Mouse (Mus musculus) C2C12 (cell line): ENCODE measurements around the gene Ly6g6f. TPM values are rescaled to one million over a fixed set of nuclear protein-coding genes. Genes with fewer than 3 reads are reported as not detected.

ENCODE experiments used
- H3K27me3 ChIP-seq: one replicate; pipeline ENCODE4 v1.6.1; 2011; ENCODE audit not compliant: control insufficient read depth, insufficient read depth, insufficient read length
- H3K36me3 ChIP-seq: one replicate; pipeline ENCODE4 v1.6.1; 2011; ENCODE audit not compliant: control insufficient read depth, insufficient read depth
- H3K4me3 ChIP-seq: one replicate; pipeline ENCODE4 v1.5.1; 2011; ENCODE audit warnings: mild to moderate bottlenecking, control low read depth; ENCODE audit not compliant: poor library complexity, insufficient read depth, severe bottlenecking
- H3K79me2 ChIP-seq: one replicate; pipeline ENCODE4 v1.6.1; 2011; ENCODE audit not compliant: control insufficient read depth, insufficient read depth
- H3K79me3 ChIP-seq: one replicate; pipeline ENCODE4 v1.6.1; 2011; ENCODE audit warnings: low read depth, control low read depth
- H3ac ChIP-seq: one replicate; pipeline ENCODE3; 2011; ENCODE audit warnings: low read depth; ENCODE audit not compliant: control insufficient read depth, insufficient read length
- CEBPB ChIP-seq: IDR thresholded peaks from one replicate; pipeline ENCODE4 v1.6.1; 2011; ENCODE audit warnings: low read depth, mild to moderate bottlenecking, control low read depth, moderate library complexity
- CTCF ChIP-seq: IDR thresholded peaks from one replicate; pipeline ENCODE4 v1.5.1; 2011; ENCODE audit not compliant: control insufficient read depth, insufficient read depth, insufficient read length
- FOSL1 ChIP-seq: IDR thresholded peaks from one replicate; pipeline ENCODE4 v1.8.0; 2011; ENCODE audit warnings: mild to moderate bottlenecking, low read length; ENCODE audit not compliant: poor library complexity, insufficient read depth, severe bottlenecking
- MAX ChIP-seq: IDR thresholded peaks from one replicate; pipeline ENCODE4 v1.6.1; 2011; ENCODE audit warnings: mild to moderate bottlenecking, control low read depth
- MYOD1 ChIP-seq: IDR thresholded peaks from one replicate; pipeline ENCODE4 v1.6.1; 2011; ENCODE audit warnings: low read depth; ENCODE audit not compliant: control insufficient read depth, insufficient read length
- MYOG ChIP-seq: IDR thresholded peaks from one replicate; pipeline ENCODE4 v1.6.1; 2011; ENCODE audit not compliant: control insufficient read depth, insufficient read length; ENCODE audit errors: extremely low read depth
- USF1 ChIP-seq: IDR thresholded peaks from one replicate; pipeline ENCODE4 v1.6.1; 2011; ENCODE audit warnings: low read depth, mild to moderate bottlenecking, control low read depth, moderate library complexity
- polyA plus RNA-seq: library from polyadenylated mRNA; unstranded; fragments of >200 nt; fragmentation: generic; extraction: Trizol; gene quantifications from one replicate; pipeline ENCODE4 v1.2.1, GENCODE M21; 2012; ENCODE audit warnings: missing spikeins

Gene Ly6g6f
- polyA plus RNA-seq, 1 experiment, result not detected

DNA sequence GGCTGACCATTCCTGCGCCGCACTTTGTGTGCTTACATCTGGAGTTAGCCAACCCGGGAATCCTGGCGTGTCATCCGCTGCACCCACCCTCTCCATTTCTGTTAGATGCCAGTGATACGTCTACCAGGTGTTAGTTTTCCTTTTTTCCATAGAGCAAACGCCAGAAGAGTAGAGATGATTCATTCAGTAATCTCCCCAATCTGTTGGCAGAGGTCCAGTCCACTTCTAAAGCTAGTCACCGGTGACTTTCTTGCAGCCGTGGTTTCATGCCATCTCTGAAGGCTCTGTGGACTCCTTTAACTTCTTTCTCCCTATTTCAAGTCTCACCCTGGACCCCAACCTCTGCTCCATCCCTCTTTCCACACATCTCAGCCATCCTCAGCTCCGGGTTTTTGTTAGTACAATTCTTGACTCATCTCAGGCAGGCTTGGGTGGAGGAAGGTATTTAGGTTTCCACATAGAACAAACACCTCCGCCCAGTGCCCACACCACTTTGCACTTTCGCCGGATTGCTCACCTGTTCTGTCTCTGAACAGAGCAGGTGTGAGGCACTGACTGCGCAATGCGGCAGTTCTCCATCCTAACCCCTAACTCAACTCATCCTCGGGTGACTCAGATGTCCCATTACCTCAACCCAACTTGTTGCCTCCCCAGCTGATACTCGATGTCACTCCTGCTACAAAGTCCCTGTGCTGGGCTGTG, 17.0 kb downstream of the Ly6g6f start:
- H3K79me3 ChIP-seq, result no peaks in the 10 kb centered on the region
- no peak for TF ChIP-seq CTCF
- no peak for TF ChIP-seq MYOG
- TF ChIP-seq FOSL1, result no peak
- no peak for TF ChIP-seq CEBPB
- TF ChIP-seq USF1, result no peak
- no peak for TF ChIP-seq MAX
- TF ChIP-seq MYOD1, result no peak
- H3K36me3 ChIP-seq, result no peaks in the 10 kb centered on the region
- H3K4me3 ChIP-seq, result no peak overlapping the region
- peaks cover 3% of the 10 kb centered on the region for H3K27me3 ChIP-seq
- no peak overlapping the region for H3ac ChIP-seq
- H3K79me2 ChIP-seq, result no peaks in the 10 kb centered on the region

DNA sequence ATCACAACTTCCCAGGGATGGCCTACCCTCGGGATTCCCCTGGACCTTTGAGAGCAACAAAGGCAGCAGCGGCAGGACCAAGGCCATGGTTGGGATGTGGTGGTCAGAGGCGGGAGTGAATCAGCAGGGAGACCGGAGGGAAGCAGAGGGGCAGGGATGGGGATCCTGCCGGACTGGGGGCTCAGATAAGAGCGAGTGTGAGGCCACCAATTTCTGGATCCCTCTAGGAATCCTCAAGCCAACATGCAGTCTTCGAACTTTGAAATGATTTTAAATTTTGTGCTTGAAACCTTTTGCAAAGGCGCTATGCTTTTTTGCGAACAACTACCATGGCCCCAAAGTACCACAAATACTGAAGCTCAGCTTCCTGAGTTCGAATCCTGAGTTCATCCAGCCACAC, 19.3 kb downstream of the Ly6g6f start, which contains the start of gene Mpig6b:
TSS of gene Mpig6b (minus strand) at position 101 of the 400 bp plus-strand sequence.
- Histone ChIP-seq H3ac (no peak within 1 kb of the TSS), H3K36me3 (peaks cover 7% of the 10 kb centered on the region), H3K79me2 (no peaks in the 10 kb centered on the region), H3K4me3 (no peak within 1 kb of the TSS), H3K27me3 (peaks cover 3% of the 10 kb centered on the region), H3K79me3 (no peaks in the 10 kb centered on the region)
- no peak for TF ChIP-seq MYOG
- TF ChIP-seq MYOD1, result no peak
- TF ChIP-seq CTCF, result no peak
- no peak for TF ChIP-seq FOSL1

DNA sequence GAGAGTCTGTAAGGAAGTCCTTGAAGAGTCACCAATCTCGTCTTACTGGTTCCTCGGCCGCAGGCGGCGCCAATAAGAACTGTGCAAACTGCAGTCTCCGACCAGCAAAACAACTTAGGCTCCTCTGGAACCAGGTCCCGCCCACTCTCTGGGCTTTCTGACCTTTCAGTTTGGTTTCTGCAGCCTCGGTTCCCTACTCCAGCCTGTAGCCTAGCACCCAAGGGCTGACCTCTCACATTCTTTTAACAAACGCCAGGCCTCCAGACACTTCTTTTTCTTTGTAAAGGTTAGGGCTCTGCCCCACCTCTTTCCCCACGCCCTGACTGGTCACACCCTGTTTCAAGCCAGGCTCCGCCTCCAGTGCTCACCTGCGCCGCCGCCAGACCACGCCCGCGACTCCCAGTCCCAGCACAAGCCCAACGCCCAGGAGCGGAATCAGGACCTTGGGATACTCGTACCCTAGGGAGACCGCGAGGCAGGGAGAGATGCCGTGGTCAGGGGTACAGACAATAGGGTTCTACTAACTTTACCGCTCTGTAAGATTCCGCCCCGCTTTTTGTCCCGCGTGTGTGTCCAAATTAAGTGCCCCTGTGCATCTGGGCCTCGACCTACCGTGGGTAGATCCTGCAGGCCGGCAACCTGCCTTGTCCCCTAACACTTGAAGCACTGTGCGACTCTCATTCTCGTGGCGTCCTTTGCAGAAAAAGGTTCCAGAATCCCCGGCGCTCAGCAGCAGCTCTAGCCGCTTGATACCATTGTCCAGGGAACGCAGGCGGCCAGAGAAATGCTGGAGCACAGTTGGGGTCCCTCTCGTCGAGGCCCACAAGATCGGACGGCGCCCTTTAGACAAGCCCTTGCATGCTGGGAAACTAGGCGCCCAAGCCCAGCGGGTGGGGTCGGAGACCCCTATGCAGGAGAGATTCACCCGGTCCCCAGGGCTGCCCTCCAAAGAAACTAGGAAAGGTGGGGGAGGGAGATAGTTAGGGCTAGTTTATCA, 20.2 kb downstream of the Ly6g6f start, which contains the start of gene Ly6g6c:
TSS of gene Ly6g6c (plus strand) at position 438 of the 997 bp plus-strand sequence.
- Histone ChIP-seq H3K4me3 (no peak within 1 kb of the TSS), H3K79me2 (no peaks in the 10 kb centered on the region), H3K36me3 (peaks cover 16% of the 10 kb centered on the region), H3K79me3 (no peaks in the 10 kb centered on the region), H3ac (no peak within 1 kb of the TSS), H3K27me3 (no peaks in the 10 kb centered on the region)
- TF ChIP-seq CEBPB (no peak), MYOD1 (no peak)

DNA sequence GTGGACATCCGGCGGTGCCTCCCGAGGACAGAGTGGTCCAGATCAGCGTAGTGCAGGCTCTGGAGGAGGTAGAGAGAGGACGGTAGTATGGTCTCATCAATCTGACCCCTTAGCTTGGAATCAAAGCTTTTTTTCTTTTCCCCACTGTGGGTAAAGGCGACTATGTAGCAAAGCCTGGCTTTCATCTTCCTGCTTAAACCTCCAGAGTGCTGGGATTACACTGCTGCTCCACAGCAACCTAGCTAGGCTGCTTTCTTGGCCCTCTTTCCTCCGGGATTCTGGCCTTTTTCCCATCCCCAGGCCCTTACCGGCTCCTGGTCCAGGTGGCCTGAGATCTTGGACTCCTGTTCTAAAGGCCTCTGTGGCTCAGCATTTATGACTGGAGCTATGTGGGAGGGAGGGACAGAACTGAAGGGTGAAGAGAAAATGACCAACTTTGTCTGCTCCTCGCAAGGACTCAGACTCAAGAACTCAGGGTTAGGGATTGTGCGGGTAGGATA, 21.0 kb downstream of the Ly6g6f start:
- no peaks in the 10 kb centered on the region for H3K27me3 ChIP-seq
- TF ChIP-seq FOSL1, result no peak
- no peaks in the 10 kb centered on the region for H3K79me2 ChIP-seq
- H3K36me3 ChIP-seq, result peaks cover 17% of the 10 kb centered on the region
- H3ac ChIP-seq, result no peak overlapping the region
- no peak overlapping the region for H3K4me3 ChIP-seq
- no peaks in the 10 kb centered on the region for H3K79me3 ChIP-seq

DNA sequence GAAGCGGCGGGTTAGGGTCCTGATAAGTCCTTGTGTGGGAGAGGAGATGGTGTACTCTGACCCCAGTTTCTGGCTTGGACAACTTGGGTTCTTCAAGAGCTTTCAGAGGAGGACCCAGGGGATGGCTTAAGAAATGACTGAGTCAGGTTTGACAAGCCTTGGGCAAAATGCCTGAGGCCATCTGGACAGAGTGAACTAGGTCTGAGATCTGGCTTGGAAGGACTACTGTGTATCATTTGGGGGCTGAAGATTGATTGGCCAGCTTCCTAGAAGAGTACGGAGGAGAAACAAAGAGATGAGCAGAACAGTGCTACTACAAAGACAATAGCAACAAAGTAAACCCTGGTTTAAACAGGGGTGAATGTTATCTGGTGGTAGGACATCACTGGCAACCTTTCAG, 21.9 kb downstream of the Ly6g6f start:
- Histone ChIP-seq H3K4me3 (no peak overlapping the region), H3K79me3 (no peaks in the 10 kb centered on the region), H3K36me3 (peaks cover 20% of the 10 kb centered on the region), H3ac (no peak overlapping the region), H3K27me3 (no peaks in the 10 kb centered on the region), H3K79me2 (no peaks in the 10 kb centered on the region)
- no peak for TF ChIP-seq MAX

DNA sequence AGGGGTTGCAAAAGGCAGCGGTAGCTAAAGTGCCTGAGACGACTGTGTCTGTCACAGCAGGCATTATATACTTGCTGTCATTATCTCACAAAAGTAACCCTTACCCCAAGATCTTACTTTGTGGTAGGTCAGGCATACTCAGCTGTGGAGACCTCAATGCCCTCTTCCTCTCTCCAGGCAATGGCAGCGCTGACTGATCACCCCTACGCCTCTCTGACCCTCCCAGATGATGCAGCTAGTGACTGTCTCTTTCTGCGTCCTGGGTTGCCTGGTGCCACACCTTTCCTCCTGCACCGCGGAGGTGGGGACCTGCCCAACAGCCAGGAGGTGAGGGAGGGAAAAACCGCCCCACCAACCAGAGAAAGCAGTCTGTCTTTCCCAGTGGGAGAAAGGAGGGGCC, 24.1 kb downstream of the Ly6g6f start:
- Histone ChIP-seq H3K27me3 (no peaks in the 10 kb centered on the region), H3K36me3 (peaks cover 40% of the 10 kb centered on the region), H3ac (no peak overlapping the region), H3K79me3 (no peaks in the 10 kb centered on the region), H3K4me3 (no peak overlapping the region), H3K79me2 (peaks cover under 1% of the 10 kb centered on the region)
- TF ChIP-seq CTCF (no peak), CEBPB (no peak), MYOG (no peak), MYOD1 (no peak), USF1 (no peak), FOSL1 (no peak), MAX (no peak)
